Mouse (Mus musculus) C2C12 (cell line): ENCODE data around the gene Olfr92.

Experiments used
- CEBPB ChIP-seq: IDR thresholded peaks from one replicate; pipeline ENCODE4 v1.6.1; 2011; ENCODE audit warnings: low read depth, mild to moderate bottlenecking, control low read depth, moderate library complexity
- CTCF ChIP-seq: IDR thresholded peaks from one replicate; pipeline ENCODE4 v1.5.1; 2011; ENCODE audit not compliant: control insufficient read depth, insufficient read depth, insufficient read length

DNA sequence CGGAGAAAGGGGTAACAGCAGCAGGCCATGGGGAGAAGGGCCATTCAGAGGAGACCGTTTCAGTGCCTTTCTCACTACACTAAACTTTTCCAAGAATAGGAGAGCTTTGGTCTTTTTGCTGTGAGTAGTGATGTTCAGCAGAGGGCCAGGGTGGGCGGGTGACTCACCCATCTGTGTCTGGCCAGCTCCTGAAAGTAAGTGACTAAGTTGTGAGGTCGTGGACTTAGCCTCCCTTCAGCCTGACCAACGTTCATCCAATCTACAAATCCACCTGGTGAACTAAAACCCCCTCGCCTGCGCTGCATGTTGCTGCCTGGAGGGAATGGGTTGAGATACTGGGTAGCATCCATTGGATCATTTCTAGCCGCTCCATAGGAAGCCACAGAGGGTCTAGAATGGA lies 49.8 kb downstream of the Olfr92 start:
- TF ChIP-seq CTCF (no peak), CEBPB (no peak)
